16 mouse cellular contexts compared by ENCODE assay signal in the genomic region with DNA sequence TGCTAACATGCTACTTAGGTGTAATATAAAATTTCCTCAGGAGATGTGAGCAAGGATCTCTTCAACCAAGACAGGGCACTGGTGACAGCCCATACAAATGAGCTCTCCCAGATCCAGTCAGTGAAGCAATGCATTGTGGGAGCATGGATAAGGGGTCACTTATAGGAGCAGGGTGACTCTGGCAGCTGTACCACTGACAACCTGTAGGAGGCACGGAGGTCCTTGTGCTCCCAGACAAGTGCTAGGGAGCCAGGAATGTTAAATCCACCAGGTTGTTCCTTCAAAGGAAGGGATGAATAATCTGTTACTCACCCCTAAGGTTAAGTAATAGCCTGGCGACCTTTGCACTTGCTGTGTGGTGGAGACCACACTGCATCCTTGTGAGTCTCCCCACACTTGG. TPM values are rescaled to one million over a fixed set of nuclear protein-coding genes. Genes with fewer than 3 reads are reported as not detected.
A peak's percentile ranks its signal among the peaks of the same experiment; 100 is the strongest.
DNase-seq lines count a peak whose midpoint lies in the region; ATAC-seq and TF ChIP-seq lines count a peak whose summit lies in the region.
"Had no signal": no experiment of that assay in that cellular context is flagged by ENCODE, and none has a peak within 500 bp of the region (broad histone marks: within the 10 kb centered on the region; RNA-seq: fewer than 3 reads in every experiment).

No protein-coding gene starts in this region.

- no peak overlapping the region for H3K27ac ChIP-seq in liver, adult 2 months (replicated peaks; ENCODE audit: insufficient read depth, low read depth, low read length)
- H3K27ac ChIP-seq: embryonic facial prominence, embryonic 13.5 days; forebrain, embryonic 12.5 days; limb, embryonic 12.5 days had no signal

- H3K4me1 ChIP-seq in liver, adult 2 months (ENCODE audit: control insufficient read depth, insufficient read depth, low read length), result no peaks in the 10 kb centered on the region
- H3K4me1 ChIP-seq: embryonic facial prominence, embryonic 13.5 days; forebrain, embryonic 12.5 days; limb, embryonic 12.5 days had no signal

- no peak overlapping the region for H3K4me3 ChIP-seq in liver, adult 2 months (ENCODE audit: insufficient read depth, low read depth, low read length)
- H3K4me3 ChIP-seq: embryonic facial prominence, embryonic 13.5 days; forebrain, embryonic 12.5 days; limb, embryonic 12.5 days had no signal

- peak; percentile 84 for ATAC-seq in megakaryocyte progenitor cell, adult 5-6 weeks (replicated peaks; ENCODE audit: poor library complexity)

- 35% methylated on average over 2 of the region's 2 CpGs for WGBS in liver, adult 2 months

- H3K36me3 ChIP-seq in liver, adult 2 months (ENCODE audit: control insufficient read depth, insufficient read depth, low read length), result no peaks in the 10 kb centered on the region
- H3K36me3 ChIP-seq: embryonic facial prominence, embryonic 13.5 days; forebrain, embryonic 12.5 days; limb, embryonic 12.5 days had no signal

- no peaks in the 10 kb centered on the region for H3K27me3 ChIP-seq in liver, adult 2 months (ENCODE audit: control insufficient read depth, insufficient read depth, low read length)
- H3K27me3 ChIP-seq: embryonic facial prominence, embryonic 13.5 days; forebrain, embryonic 12.5 days; limb, embryonic 12.5 days had no signal

- TF ChIP-seq POLR2A in liver, adult 2 months (IDR thresholded peaks at IDR 0.05; ENCODE audit: extremely low read depth, insufficient read depth, low read length), result no peak

- peak; percentile 10; the same call in 1 of the 2 replicates for TF ChIP-seq CTCF in liver, adult 2 months (IDR thresholded peaks at IDR 0.05; ENCODE audit: low read depth, low read length)

- H3K9ac ChIP-seq in liver, adult 2 months (ENCODE audit: low read depth, low read length), result no peak overlapping the region
- H3K9ac ChIP-seq: embryonic facial prominence, embryonic 13.5 days; forebrain, embryonic 12.5 days; limb, embryonic 12.5 days had no signal

- H3K79me2 ChIP-seq in liver, adult 2 months (ENCODE audit: control insufficient read depth, insufficient read depth, low read length), result no peaks in the 10 kb centered on the region

- DNase-seq in liver, adult 2 months (ENCODE audit: extremely low read depth, low read depth, low spot score), result no peak
- DNase-seq in liver (no peak), ES-CJ7 (ENCODE audit: low read depth, low spot score) (peak; percentile 92), WW6 (ENCODE audit: low read depth, low spot score) (peak; percentile 77)
- no peak for DNase-seq in layer of hippocampus, postnatal 36 days
- DNase-seq in spleen, adult 18-20 months, result no peak
- DNase-seq: adrenal gland, postnatal 36 days; cerebellum, adult 11 months; gastrocnemius, postnatal 25 days; layer of hippocampus, adult 9-11 months had no signal

RNA-seq across cellular contexts. Expression of gene Limk1, which starts 6.7 kb away (rescaled TPM):
- total RNA-seq in liver, adult 2 months (2014; rRNA removed), result 0.83 and 1.1 TPM in 2 replicates
- polyA plus RNA-seq in liver, adult 2 months (2012; rRNA removed), result 2.1 and 2.7 TPM in 2 replicates
- 14.1 and 15.2 TPM in 2 replicates for total RNA-seq in megakaryocyte progenitor cell, adult 5-6 weeks (2015)
- total RNA-seq in megakaryocyte progenitor cell, adult 5-6 weeks (2017), result 11.5 and 16.6 TPM in 2 replicates
- total RNA-seq in layer of hippocampus, postnatal 36 days (2021), result 10 to 100 TPM; 39.1 to 40.1 TPM

RNA-seq across cellular contexts. Expression of gene Eln, which starts 52.0 kb away (rescaled TPM):
- total RNA-seq in liver, adult 2 months (2014; rRNA removed), result 0.37 and 0.60 TPM in 2 replicates
- polyA plus RNA-seq in liver, adult 2 months (2012; rRNA removed), result 4.0 and 5.2 TPM in 2 replicates
- total RNA-seq in megakaryocyte progenitor cell, adult 5-6 weeks (2015), result not detected in 2 replicates
- not detected in 2 replicates for total RNA-seq in megakaryocyte progenitor cell, adult 5-6 weeks (2017)
- total RNA-seq in layer of hippocampus, postnatal 36 days (2021), result 10 to 100 TPM in 1 of 2 experiments, 1 to 10 TPM in 1; 8.9 to 11.4 TPM
- total RNA-seq: hematopoietic stem cell, adult 5-6 weeks; megakaryocyte, adult 5-6 weeks had no signal

RNA-seq across cellular contexts. Expression of gene Eif4h, which starts 55.8 kb away (rescaled TPM):
- total RNA-seq in liver, adult 2 months (2014; rRNA removed), result 139 and 146 TPM in 2 replicates
- 127 and 134 TPM in 2 replicates for polyA plus RNA-seq in liver, adult 2 months (2012; rRNA removed)
- 201 and 220 TPM in 2 replicates for total RNA-seq in megakaryocyte progenitor cell, adult 5-6 weeks (2015)
- total RNA-seq in megakaryocyte progenitor cell, adult 5-6 weeks (2017), result 238 and 266 TPM in 2 replicates
- 100 to 1,000 TPM; 304 to 317 TPM for total RNA-seq in layer of hippocampus, postnatal 36 days (2021)

Comparison
In these comparisons a context has a peak if more than half of its experiments do, and no peak if none do; other contexts are left out.
1. DNase-seq: peak in ES-CJ7 (single experiment) and WW6 (single experiment); none in liver, adult 2 months (single experiment), liver (single experiment), layer of hippocampus, postnatal 36 days (0 of 2) and spleen, adult 18-20 months (0 of 2).